Mouse (Mus musculus) layer of hippocampus, postnatal 25 days (tissue): ENCODE results near the gene Ada. TPM values are rescaled to one million over a fixed set of nuclear protein-coding genes. Genes with fewer than 3 reads are reported as not detected.
"Not testable (repeated sequence)": the region's sequence is repeated elsewhere in the genome, so short reads cannot be mapped to it uniquely, and the experiment has no call there.

Source experiments
- DNase-seq, 2 experiments: peaks; one replicate each; pipeline ENCODE4 v3.0.0; 2022; ENCODE audit warnings: mixed read lengths in 2 of 2, low spot score in 1 of 2; ENCODE audit errors: extremely low spot score in 1 of 2
- total RNA-seq, 2 experiments: library from RNA; stranded (reverse); gene quantifications; 2 replicates each; pipeline ENCODE4 v1.2.3; 2021

Gene Ada
- total RNA-seq, 2 experiments from 2014 or later: 1.2 to 1.5 TPM

DNA sequence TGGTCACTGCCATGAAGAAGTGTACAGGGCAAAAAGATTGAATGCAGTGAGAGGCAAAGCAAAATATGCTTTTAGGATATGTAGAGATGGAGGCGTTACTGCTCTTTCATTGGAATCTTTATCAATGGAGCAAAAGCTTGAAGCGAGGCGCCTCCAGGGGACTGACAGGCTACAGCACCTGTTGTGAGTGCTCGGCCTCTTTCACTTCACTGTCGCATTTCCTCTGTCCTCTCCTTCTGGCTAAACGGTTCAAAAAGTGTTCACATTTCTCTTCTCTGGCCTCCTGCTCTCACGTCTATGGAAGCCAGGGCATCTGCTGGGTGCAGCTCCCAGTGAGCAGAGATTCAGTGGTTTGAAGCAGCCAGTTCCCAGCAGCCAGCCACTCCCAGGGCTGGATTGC is 47.6 kb downstream of the Ada start:
- no peak for DNase-seq

DNA sequence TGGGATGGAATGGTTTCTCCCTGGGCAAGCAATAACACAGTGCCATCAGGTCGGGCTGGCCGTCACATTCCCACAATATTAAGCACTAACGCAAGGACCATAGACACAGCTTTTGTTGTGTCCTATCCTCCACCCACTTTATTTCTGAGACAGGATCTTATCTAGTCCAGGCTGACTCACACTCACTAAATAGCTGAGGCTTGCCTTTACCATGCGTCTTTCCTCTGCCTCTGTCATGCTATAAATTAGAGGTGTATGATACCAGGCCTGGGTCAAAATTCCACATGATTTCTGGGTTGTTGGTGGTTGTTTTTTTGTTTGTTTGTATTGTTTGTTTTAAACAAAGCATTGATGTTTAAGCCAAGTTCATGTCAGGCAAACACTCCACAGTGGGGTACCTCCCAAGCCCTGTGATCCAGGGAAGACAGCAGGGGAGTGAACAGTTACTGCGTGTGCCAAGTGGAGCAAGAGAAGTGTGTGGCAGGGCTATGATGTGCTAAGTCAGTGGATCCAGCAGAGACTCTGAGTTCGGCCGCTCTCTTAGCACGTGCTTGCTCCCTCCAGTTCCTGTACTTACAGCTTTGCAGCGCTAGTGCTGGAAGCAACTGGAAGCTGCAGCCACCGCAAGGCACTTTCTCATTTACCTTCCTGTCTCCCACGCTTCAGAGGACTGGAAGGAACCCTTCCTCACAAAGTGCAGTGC is 50.8 kb downstream of the Ada start:
- DNase-seq: no peak

DNA sequence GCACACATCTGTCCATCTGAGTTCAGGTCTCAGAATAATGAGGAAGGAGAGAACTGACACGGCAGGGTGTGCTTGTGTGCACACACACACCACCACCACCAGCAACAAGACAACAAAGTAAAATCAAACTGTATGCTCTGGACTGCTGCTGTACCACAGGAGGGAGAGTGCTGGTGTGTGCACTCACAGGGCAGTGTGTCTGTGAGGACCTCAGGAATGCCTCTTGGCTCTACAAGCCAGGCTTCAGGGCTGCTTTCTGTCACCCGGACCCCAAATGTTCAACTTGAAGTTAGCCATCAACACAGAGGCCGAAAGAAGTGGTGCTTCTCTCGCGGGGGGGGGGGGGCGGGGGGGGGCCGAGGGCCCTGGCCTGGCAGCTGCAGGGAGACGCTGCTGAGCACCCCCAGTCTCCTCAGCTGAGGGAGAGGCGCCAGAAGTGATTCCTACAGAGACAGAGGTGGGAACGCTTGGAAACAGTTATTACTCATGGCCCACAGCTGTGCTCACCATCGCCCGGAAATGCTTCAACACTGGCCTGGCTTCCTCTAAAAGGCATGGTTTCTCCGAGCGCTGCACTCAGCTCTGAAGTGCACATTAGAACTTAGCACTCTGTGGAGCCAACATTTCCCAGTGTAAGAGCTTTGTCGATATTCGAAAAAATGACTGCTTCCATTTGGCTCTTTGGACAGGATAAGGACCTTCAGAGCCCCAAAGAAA is 52.1 kb downstream of the Ada start:
- no peak for DNase-seq

DNA sequence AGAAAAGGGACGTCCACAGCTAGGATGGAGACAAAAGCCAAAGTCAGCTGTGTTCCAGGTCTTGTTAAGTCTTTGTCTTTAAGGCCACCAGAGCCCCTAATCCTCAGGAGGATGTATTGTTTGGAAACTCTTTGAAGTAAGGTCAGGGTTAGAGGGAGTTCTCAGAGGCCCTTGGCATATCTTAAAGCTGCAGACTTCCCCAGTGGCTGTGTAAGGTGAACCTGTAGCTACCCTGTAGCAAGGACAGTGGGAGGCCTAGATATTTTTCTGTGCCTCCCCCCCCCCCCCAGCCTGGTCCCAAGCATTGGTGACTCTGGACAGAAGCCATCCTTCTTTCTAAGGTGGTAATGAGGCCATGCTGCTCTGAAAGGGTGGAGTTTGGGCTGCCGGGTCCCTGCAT is 53.3 kb downstream of the Ada start:
- no peak for DNase-seq

DNA sequence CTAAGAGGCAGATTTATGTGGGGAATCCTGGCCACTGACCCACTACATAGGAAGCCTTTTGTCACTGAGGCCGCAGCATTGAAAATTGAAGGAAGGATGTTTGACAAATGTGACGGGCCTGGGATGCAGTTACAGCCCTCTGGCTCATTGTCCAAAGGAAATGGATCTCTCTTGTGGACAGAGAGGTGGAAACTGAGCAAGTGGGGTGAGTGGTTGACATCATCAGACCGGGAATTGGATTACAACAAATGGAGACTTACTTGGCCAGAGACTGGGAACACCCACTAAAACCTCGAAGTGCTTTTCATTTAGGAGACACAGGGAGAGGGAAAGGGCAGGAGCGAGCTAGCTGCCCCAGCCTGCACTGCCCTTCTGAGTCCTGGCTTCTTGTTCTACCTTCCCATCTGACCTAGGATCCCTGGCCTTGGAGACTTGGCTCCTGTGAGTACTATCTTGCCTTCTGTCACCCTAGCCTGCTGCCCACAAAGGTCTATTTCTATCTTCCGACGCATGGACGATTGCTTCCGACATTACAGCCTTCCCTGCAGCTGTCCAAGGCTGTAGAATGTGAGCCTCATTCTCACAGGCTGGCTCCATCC is 56.2 kb downstream of the Ada start:
- no peak for DNase-seq

DNA sequence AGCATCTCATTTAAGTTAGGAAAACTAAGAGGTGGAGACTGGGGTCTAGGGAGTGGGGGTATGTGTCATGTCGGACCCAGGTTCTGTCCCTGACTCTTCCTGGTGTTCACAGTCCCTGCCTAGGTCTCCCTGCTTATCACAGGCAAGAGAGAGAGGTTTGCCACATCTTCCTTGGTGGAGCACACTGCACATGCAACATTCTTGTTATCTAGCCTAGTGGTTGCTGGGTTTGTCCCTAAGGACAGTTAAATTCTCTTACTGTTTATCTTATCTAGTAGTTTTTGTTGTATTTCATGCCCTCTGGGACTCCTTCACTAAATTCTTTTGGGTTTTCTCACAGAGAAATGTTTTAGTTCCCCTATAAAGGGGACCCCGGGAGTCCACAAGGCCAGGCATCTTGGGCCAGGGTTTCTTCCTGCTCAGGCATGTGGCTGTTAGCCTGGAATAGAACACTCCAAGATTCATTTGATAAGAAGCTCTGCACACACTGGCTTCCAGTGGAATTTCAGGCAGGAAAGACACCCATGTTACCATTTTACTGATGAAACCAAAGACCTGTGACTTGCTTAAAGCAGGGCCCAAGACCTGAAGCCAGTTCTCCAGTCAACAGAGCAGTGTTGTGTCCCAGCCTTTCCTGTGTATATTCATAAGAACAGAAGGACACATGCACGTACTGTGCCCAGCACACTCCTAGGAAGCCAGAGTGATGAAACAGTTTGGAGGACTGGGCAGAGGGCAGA is 57.0 kb downstream of the Ada start:
- no peak for DNase-seq

DNA sequence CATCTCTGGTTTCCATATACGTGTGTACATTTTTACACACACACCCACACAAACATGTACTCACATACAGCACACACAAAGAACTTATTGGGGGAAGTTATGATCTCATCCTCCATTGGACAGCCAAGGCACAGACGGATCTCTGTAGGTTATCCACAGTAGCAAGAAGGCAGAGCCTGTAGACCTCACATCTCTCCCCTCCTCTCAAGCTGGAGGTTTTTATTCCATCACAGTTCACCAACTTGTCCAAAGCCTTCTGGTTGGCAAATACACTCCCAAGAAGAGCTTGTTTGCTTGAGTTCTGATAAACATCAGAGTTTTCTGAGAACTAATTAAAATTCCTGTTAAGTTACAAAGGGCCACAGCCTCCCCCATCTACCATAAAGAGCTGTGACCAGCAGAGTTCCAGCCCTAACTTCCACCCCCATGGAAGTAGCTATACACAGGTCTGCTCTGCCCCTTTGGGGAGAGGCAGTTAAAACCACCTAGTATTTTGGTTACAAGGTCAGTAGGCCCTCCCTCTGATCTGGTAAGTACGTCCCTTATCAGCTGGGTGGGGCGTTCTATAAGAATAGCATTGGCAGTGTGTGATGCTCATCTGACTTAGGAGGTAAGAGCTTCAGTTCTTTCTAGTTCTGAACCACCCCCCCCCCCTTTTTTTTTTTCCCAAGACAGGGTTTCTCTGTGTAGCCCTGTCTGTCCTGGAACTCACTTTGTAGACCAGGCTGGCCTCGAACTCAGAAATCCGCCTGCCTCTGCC is 58.0 kb downstream of the Ada start:
- DNase-seq: no peak

DNA sequence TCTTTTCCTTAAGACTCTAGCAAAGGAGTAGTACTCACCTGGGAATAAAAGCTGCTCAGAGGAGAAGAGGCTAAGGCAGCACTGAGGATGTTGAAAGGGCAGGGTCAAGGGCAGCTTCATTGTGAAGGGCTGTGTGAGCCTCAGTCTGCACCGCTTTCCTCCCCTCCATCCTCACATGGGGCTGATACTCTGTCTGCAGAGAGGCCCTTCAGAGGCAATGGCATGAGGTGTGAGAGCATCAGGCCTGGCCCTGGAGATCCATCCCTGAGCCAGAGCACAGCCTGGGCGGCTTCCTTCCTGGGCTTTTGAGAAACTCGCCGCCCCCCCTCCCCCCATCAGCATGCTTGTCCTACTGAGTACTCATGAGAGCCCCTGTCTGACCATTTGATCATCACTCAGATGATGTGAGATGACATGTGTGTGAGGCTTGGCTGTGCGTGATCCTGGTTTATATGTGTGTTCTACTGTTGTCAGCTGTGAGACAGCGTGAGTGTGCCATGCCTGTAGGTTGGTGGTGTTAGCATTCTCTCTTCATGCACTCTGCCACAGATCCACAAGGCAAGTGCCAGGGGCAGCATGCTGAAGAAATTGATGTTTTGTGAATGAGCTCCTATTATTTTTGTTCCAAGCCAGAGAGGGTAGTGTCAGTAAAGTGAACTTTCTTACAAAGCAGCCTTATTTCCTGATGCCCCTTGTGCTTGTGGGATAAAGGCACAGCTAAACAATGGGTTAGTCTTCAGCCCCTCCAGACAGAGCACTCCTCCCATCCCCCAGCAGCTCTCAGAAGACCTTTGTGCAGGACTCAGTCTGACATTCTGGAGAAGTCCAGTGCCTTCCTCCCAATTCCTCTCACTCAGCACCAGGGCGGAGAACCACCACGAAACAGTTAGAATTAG is 59.4 kb downstream of the Ada start:
- no peak for DNase-seq

DNA sequence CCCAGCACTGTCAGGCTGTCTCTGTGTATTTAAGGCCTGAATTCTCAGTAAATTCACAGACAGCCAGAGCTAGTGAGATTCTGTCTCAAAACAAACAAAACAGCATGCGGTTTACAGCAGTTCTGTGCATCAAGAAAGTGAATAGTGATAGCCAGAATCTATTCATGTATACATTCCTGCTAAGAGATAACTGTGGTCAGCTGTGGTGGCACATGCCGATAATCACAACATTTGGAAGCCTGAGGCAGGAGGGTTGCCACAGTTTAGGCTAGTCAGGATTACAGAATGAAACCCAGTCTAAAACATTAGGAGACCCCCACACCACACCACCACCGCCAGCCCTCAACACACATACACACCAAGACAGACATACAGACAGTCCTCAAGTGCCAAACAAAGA is 60.3 kb downstream of the Ada start:
- DNase-seq: no peak

DNA sequence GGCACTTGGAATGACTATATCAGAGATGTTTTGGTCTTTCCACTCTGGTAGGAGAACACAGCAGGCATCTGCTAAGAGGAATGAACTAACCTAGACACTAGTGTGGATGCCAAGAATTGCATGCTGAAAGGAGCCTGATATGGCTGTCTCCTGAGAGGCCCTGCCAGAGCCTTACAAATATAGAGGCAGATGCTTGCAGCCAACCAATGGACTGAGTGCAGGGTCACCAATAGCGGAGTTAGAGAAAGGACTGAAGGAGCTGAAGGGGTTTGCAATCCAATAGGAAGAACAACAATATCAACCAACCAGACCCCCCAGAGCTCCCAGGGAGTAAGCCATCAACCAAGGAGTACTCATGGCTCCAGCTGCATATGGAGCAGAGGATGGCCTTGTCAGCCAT is 61.7 kb downstream of the Ada start:
- not testable (repeated sequence) for DNase-seq

DNA sequence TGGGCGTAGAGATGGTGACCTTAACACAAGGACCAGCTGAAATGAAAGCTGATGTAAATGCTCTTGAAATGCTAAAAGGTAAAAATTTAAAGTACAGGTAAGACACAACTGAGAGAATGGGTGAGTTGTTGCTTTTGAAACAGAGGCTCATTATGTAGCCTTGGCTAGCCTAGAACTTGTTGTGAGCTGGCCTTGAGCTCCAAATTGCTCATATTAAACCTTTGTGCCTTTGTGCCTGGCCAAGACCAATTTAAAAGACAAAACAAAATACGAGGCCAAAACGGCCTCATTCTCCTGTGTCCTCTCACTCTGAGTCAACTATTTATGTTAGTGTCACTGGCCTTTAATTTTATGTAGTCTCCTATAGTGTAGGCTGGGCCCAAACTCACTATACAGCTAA is 63.2 kb downstream of the Ada start:
- DNase-seq: no peak

DNA sequence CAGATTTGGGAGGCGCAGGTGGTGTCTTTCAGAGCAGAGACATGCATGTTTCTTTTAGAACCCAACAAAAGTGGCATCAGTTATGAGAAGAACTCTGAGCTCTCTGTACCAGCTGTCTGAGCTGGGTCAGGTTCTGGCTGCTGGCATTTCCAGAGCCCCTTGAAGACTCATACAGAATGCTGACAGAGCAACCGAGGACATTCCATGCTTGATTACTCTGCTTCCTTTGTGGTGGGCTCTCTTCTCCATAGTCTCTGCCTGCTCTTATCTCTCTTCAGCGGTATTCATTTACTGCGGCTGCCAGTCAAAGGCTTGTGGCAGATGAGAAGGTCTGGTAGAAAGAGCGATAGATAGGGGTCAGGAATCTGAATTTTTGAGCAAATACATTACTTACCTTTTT is 63.8 kb downstream of the Ada start:
- DNase-seq: no peak

DNA sequence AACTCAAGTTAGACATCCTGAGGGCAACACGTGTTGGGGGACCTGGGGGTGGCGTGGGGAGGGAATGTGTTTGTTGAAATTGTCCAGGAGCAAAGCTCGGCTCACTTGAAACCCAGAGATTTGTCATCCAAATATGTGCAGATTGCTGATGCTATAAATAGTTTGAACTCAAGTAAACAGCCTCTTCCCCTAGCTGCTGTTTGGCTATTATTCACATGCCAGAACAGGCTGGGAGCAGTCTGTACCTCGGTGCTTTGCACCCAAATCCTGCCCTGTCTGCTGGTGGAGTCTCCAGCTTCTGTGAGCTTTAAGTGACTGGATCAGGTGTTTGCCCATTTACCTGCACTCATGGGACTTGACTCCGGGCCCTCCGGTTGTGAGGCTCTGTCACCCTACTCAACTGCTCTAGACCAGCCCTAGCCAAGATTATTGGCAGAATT is 64.3 kb downstream of the Ada start:
- peak; percentile 17 to 45 for DNase-seq

DNA sequence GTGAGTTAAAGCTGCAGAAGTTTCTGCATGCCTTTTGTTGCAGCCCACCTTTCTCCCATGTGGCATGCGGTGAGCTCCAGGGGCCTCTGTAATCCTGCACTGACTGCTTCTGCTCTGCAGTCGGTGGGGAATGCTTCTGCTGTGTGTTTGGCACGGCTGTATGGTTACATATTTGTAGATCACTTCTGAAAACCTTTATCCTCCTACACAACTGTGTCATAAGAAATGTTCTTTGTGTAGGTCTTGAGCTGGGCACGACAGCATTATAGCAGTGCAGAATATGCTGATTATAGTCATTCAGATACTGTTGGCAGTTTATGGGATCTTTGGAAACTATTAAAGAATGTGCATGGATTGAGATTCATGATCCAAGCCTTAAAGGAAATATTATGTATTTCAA is 64.8 kb downstream of the Ada start:
- DNase-seq: no peak

DNA sequence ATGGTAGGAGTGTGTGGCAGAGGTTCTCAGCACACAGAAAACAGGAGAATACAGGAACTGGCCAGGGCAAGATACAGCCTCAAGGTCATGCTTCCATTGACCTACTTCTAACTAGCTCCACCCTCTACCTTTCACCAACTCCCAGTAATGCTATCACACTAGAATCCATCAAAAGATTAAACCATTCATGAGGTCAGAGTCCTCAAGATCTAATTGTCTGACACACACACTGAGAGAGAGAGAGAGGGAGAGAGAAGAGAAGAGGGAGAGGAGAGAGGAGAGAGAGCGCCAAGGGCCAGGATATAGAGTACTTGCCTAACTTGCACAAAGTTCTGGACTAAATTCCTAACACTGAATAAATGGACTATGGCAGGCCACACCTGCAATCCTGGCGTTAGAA is 67.7 kb downstream of the Ada start:
- no peak for DNase-seq

DNA sequence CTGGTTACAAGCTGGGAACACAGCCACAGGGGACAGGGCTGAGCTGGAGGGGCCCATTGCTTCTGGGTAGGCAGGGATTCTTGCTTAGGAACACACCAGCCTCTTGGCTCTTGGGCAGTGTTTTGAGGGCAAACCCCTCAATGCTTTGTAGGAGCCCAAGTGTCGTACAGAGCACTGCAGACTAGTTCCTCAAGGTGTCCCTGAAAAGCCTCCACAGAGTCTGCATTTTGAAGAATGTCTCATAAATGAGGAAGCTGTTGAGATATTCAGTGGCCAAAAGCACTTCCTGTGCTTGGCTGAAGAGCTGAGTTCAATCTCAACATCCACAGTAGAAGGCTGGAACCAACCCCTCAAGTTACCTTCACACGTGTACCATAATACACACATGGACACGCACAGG is 73.3 kb downstream of the Ada start:
- no peak for DNase-seq
